Mouse (Mus musculus) testis, adult 2 months (tissue): ENCODE data around the gene Aym1.

Experiments used
- CTCF ChIP-seq: fragments of 200-500 bp; IDR thresholded peaks from 2 replicates; pipeline ENCODE4 v1.5.1; 2012; ENCODE audit warnings: low read depth, mild to moderate bottlenecking, inconsistent platforms, low read length, moderate library complexity; ENCODE audit not compliant: control insufficient read depth, insufficient read depth, insufficient replicate concordance
- POLR2A ChIP-seq: fragments of 200-500 bp; IDR thresholded peaks from 2 replicates; pipeline ENCODE4 v1.6.1; 2012; ENCODE audit warnings: low read depth, mild to moderate bottlenecking, inconsistent platforms, low read length, moderate library complexity; ENCODE audit not compliant: control insufficient read depth

GRCm38 (mm10) chr5:113347593-113347992 lies 9.5 kb upstream of the Aym1 start:
- TF ChIP-seq CTCF (no peak), POLR2A (no peak)
